Mouse (Mus musculus) left cerebral cortex, postnatal 14 days (tissue): ENCODE data around the gene Vps26c. TPM values are rescaled to one million over a fixed set of nuclear protein-coding genes. Genes with fewer than 3 reads are reported as not detected.
A peak's percentile ranks its signal among the peaks of the same experiment; 100 is the strongest.

Experiments
- DNase-seq, 2 experiments: peaks; one replicate each; pipeline ENCODE4 v3.0.0; 2021 to 2022; ENCODE audit warnings: low spot score in 2 of 2, mixed read lengths in 1 of 2
- intact Hi-C: fragments of 180-260 bp; cut with DNase I; formaldehyde crosslinking; loops from one replicate; pipeline ENCODE4 v1.15.1; 2025
- total RNA-seq, 2 experiments: library from RNA; stranded (reverse); gene quantifications; 2 replicates each; pipeline ENCODE4 v1.2.3; 2021

Vps26c gene
- total RNA-seq, 2 experiments from 2014 or later = 28.4 to 31.0 TPM

GRCm38 (mm10) chr16:94556228-94556627 lies 29.6 kb upstream of the Vps26c start:
- no peak for DNase-seq
- intact Hi-C loops = no loop called here

DNA sequence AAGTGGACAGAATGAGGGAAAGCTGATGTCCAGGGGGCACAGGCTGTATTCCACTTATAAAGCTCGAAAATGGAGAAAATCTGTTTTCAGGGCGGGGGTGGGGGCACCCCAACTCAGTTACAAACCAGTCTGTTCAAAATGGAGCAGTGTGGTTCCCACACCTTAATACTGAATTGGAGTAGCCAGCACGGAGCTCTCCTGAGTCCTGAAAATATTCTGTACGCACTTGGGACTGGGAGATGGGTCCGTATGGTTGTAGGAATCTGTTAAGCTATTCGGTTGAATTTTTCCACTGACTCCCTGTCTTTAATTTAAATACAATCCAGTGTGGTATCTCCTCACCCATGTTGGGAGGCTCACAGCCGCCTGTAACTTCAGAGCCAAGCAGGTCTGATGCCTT lies 28.7 kb upstream of the Vps26c start:
- intact Hi-C loops = no loop called here
- DNase-seq = no peak

- intact Hi-C loops = no loop called here
- no peak for DNase-seq
Observed at GRCm38 (mm10) chr16:94551934-94552333, 25.3 kb upstream of the Vps26c start.

DNA sequence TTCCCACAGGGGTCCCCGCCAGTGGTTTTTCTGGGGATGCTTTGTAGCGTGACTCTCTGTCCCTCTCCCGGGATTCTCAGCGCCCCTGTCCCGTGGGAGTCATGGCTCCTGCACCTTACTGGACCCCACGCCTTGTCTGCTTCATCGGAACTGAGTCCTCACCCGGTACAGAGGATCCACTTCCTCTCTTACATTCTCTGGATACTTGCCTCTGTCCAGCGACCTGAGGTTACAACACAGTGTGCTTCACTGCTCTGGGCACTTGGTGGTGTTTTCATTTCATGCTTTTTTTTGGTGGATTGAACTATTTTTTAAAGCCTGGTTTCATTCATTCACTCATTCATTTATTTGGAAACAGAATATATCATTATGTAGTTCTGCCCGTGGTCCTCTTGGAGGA lies 23.2 kb upstream of the Vps26c start:
- intact Hi-C loops = no loop called here
- no peak for DNase-seq

DNA sequence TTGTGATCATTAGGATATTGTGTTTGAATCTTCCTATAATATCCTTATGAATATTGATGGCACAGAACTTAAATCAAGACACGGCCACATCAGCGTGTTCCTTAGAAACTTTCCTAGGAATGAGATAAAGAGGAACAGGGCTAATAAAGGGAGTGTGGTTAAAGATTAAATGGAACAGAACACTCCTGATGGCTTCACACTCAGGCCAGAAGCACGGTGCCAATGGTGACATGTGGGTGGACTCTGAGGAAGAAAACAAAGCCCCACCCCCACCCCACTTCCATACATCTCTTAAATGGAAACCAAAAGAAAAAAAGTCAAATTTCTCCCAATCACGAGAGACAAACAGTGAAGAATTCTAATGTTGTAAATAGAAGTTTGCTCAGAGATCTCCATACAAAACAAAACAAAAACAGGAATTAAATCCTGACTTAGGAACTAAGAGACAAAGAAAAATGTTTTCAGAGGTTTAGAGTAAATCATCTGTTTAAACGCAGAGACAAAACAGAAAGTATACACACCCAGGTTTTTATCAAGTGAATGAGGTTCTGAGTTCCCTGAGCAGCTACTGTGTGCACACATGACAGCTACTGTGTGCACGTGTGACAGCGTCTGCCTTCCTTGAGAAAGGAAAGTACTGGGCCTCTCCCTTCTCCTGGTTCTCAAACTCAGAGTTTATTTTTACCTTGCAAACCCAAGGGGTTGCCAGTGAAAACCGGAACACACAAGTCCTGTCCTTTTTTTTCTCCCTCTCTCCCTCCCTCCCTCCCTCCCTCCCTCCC lies 19.3 kb upstream of the Vps26c start:
- DNase-seq = no peak
- intact Hi-C loops = no loop called here

GRCm38 (mm10) chr16:94544540-94545105 lies 18.0 kb upstream of the Vps26c start:
- intact Hi-C loops = no loop called here

GRCm38 (mm10) chr16:94542898-94543297 lies 16.3 kb upstream of the Vps26c start:
- intact Hi-C loops = no loop called here
- no peak for DNase-seq

More at GRCm38 (mm10) chr16:94544540-94545105, 18.0 kb upstream of the Vps26c start:
- no peak for DNase-seq

DNA sequence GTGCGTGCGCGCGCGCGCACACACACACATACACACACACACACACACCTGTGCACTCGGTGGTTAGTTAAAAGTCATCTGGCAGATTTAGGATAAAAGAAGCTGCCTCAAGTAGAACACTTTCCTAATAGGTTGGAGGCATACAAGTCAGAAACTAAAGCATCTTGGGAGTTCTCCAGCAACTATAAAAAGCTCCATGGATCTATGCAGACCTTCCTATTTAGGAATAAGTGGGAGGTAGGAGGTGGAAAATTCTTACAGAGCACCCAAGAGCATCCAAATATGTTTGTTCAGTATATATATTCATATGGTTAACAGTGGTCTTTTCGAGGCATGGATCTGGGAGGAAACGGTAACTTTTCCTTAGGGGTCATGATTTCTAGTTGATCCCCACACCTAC lies 13.5 kb upstream of the Vps26c start:
- intact Hi-C loops = no loop called here
- DNase-seq = peak in 1 of 2 experiments; percentile 51

DNA sequence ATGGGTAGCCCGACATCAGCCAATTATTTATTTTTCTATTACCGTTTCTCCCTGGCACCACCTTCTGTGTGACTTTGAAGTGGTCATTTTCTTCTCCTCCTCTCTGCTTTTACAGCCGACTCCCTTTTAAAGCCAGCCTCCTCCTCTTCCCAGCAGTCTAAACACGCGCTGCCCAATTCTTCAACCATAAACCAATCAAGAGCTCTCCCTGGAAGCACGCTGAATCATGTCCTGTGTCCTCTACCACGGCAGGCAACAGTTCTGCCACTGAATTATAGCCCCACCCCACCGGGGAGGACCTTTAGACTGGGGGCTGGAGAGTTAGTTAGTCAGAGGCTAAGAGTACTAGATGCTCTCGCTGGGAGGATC lies 10.5 kb upstream of the Vps26c start:
- DNase-seq = no peak
- intact Hi-C loops = no loop called here

DNA sequence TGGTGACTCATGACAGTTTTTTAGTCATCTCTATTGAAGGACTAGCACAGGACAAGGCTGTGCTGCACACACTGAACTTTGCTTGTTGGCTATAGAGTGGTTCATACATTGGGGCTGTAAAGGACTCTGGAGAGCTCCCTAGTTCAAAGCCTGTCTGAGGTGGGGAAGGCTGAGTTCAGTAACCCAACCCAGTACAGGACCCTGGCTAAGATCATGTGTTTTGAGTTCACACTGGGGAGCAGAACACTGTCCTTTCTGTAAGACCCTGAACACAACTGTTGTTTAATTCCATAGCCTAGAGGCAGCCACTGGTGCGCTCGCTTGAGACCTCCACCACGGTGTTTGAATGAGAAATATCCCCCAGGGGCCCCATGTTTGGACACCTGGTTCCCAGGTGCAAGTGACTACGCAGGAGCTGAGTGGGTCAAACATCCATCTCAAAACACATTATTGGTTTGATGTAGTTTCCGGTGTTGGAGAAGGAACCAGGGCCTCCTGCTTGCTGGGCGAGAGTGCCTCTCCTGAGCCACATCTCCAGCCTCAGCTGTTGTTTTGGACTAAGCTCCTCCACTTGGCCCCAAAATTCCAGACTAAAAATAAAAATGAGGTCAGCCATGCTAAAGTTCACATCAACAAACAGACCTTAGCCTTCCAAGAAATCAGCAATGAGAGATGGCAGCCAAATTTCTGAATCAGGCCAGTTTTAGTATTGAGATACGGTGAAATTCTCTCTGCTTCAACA lies 10.0 kb upstream of the Vps26c start:
- no peak for DNase-seq
- intact Hi-C loops = no loop called here

DNA sequence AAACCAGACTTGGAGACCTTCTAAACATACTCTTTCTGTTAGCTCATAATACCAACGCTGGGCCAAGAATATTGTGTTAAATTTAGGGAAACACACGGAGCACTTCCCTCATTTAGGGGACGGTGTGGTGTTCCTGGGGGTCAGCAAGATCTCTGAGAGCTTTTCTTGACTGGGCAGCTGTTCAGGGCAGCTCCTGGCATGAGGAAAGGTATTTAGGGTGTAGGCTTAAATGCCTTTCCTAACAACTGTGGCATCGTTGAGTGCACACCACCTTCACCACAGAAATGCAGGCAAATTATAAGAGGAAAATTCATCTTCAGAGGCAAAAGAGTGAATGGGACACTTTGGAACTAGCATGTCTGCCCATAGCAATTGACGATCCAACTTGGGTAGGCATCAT lies 9.1 kb upstream of the Vps26c start:
- intact Hi-C loops = no loop called here
- DNase-seq = no peak

DNA sequence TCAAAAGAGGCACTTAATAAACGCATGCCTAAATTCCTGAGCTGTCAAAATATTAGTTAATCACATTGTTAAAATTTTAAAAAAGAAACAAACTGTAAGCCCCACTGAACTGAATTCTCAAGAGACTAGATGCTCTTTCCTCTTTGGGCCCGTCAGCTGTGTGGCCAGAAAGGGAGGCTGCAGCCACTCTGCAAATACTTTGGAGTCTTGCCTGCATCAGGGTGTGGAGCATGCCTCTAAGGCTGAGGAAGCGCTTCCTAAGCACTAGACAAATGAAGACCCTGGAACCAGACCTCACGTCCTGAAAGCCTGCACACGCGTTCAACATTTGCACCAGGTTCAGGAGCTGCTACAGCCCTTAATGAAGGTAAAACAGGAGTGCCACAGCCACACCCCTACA lies 7.0 kb upstream of the Vps26c start:
- intact Hi-C loops = no loop called here
- DNase-seq = no peak

- DNase-seq = no peak
- intact Hi-C loops = no loop called here
Observed at GRCm38 (mm10) chr16:94531268-94531667, 4.6 kb upstream of the Vps26c start.

GRCm38 (mm10) chr16:94527546-94527945 lies 916 bp upstream of the Vps26c start:
- no peak for DNase-seq
- intact Hi-C loops = loop anchor here (2.0 to 5.0 kb wide), 2 partner anchors 55 to 90 kb away; no protein-coding TSS in a partner anchor

GRCm38 (mm10) chr16:94527152-94527534 lies 513 bp upstream of the Vps26c start:
- intact Hi-C loops = loop anchor here (2.0 to 5.0 kb wide), 2 partner anchors 54 to 90 kb away; no protein-coding TSS in a partner anchor
- DNase-seq = no peak

DNA sequence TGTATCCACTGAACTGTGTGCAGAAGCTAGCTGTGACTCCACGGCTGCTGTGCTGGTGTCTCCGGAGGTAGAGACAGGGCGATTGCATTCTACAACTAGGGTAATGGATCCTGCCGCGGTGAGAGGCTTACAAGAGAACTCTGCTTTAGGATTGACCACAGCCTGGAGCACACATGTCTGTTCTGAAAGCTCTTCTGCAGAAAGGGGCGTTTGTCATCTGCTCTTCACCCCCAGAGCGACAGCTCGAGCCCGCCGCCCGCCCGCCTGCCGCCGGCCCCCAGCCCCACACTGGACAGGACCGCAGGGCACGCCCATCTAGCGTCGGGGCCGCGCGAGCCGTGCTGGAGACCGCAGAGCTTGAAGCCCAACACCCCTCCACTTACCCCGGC lies 681 bp downstream of the Vps26c start:
- DNase-seq = peak in 1 of 2 experiments; percentile 56
- intact Hi-C loops = loop anchor here (1.0 to 5.0 kb wide), 3 partner anchors 43 to 91 kb away; no protein-coding TSS in a partner anchor

GRCm38 (mm10) chr16:94524691-94525090 lies 1.9 kb downstream of the Vps26c start:
- no peak for DNase-seq

DNA sequence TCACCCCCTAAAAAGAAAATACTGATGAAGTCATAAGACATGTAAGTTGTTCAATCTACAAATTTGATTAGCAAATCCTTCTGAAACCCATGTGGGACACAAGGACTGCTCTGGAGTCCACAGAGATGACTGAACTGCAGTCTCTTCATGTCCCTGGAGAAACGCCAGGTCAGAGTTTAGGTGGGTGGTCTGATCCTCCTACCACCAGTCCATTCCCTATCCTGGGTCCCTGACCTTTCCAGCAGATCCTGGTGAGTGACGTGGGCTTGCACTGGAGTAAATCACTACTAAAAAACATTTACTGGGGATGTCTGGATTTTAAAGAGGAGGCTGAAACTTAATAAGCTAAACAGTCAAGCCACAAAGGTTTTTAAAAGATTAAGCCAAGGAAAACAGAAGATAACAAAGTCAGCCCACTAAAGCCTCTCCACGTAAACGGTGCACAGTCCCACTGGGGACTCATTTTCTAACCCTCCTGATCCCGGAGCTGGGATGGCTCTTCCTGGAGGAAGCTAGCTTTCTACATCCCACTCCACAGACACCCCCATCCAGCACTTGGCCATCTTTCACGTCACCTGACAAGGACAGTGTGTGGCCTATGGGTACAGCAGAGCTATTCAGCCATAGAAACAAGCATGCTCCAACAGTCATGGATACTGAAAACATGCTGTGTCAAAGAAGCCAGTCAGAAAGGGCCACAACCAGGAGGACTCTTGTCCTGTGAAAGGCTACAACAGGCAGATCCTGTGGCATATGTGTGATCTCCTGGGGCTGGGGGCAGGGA lies 2.8 kb downstream of the Vps26c start:
- intact Hi-C loops = no loop called here
- no peak for DNase-seq

More at GRCm38 (mm10) chr16:94524691-94525090, 1.9 kb downstream of the Vps26c start:
- intact Hi-C loops = loop anchor here (5.0 kb wide), 1 partner anchor 93 kb away; no protein-coding TSS in a partner anchor

DNA sequence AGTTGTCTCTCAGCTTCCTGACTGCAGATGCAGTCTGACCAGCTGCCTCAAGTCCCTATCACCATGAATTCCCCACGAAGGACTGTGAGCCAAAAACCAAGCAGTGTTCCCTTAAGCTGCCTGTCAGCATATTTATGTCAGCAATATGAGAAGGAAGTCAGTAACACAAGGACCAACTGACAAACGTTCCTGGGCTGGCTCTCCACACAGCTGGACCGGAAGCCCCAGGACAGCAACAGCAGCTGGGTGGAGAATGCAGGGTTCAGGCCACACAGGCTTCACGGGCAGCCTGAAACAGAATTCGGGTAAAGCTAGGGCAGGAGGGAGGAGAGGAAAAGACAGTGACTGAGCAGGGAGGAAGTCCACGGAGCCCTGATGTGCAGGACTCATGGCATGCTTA lies 7.6 kb downstream of the Vps26c start:
- no peak for DNase-seq
- intact Hi-C loops = no loop called here

DNA sequence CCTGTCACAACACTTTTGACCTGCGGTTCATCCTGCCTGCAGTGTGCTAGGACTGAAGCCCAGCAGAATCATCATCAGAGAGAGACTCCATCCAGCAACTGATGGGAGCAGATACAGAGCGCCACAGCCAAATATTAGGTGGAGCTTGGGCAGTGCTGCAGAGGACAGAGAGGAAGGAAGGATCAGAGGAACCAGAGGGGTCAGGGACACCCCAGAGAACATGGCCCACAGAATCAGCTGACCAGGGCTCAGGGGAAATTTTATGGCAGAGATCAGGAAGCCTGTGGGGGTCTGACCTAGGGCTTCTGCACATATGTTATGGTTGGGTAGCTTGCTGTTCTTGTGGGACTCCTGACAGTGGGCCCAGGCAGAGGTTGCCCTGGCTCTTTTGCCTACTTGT lies 9.0 kb downstream of the Vps26c start:
- intact Hi-C loops = no loop called here
- no peak for DNase-seq
